Mouse (Mus musculus) C2C12 (cell line): ENCODE results near the gene Mbd3.

ENCODE experiments used
- CEBPB ChIP-seq: IDR thresholded peaks from one replicate; pipeline ENCODE4 v1.6.1; 2011; ENCODE audit warnings: low read depth, mild to moderate bottlenecking, control low read depth, moderate library complexity
- CTCF ChIP-seq: IDR thresholded peaks from one replicate; pipeline ENCODE4 v1.5.1; 2011; ENCODE audit not compliant: control insufficient read depth, insufficient read depth, insufficient read length
- FOSL1 ChIP-seq: IDR thresholded peaks from one replicate; pipeline ENCODE4 v1.8.0; 2011; ENCODE audit warnings: mild to moderate bottlenecking, low read length; ENCODE audit not compliant: poor library complexity, insufficient read depth, severe bottlenecking
- MAX ChIP-seq: IDR thresholded peaks from one replicate; pipeline ENCODE4 v1.6.1; 2011; ENCODE audit warnings: mild to moderate bottlenecking, control low read depth
- MYOD1 ChIP-seq: IDR thresholded peaks from one replicate; pipeline ENCODE4 v1.6.1; 2011; ENCODE audit warnings: low read depth; ENCODE audit not compliant: control insufficient read depth, insufficient read length
- MYOG ChIP-seq: IDR thresholded peaks from one replicate; pipeline ENCODE4 v1.6.1; 2011; ENCODE audit not compliant: control insufficient read depth, insufficient read length; ENCODE audit errors: extremely low read depth
- USF1 ChIP-seq: IDR thresholded peaks from one replicate; pipeline ENCODE4 v1.6.1; 2011; ENCODE audit warnings: low read depth, mild to moderate bottlenecking, control low read depth, moderate library complexity

DNA sequence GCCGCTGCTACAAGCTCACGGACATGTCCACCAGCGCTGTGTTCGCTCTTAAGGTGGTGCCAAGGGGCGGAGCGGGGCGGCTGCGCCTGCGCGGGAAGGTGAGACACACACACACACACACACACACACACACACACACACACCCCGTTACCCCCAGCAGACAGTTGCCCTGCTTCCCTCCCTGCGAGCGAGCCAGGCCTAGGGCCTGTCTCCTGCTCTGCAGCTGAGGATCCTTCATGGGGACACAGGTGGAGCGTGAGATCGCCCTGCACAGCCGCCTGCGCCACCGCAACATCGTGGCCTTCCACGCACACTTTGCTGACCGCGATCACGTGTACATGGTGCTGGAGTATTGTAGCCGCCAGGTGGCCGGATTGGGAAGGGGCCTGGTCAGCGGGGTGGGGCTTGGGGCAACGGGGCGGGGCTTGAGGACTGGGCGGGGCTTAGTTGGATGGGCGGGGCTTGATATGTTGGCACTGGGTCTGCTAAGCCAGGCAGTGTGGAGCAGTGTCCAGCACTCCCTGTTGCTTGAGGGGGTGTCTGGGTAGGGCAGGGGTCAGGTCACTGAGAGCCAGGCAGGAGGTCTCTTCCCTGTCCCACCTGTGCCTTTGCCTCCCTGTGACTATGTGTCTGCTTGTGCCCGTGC lies 41.2 kb downstream of the Mbd3 start:
- TF ChIP-seq CTCF: no peak
- no peak for TF ChIP-seq MYOG
- TF ChIP-seq MAX: no peak
- TF ChIP-seq CEBPB: no peak
- no peak for TF ChIP-seq USF1
- no peak for TF ChIP-seq FOSL1
- no peak for TF ChIP-seq MYOD1
